Mouse (Mus musculus): Measurements from ENCODE around the gene Lmtk2. TPM values are rescaled to one million over a fixed set of nuclear protein-coding genes. Genes with fewer than 3 reads are reported as not detected.
A peak's percentile ranks its signal among the peaks of the same experiment; 100 is the strongest.

Gene Lmtk2
- polyA plus RNA-seq, 1 experiment from 2014 or later: 4.9 TPM

DNA sequence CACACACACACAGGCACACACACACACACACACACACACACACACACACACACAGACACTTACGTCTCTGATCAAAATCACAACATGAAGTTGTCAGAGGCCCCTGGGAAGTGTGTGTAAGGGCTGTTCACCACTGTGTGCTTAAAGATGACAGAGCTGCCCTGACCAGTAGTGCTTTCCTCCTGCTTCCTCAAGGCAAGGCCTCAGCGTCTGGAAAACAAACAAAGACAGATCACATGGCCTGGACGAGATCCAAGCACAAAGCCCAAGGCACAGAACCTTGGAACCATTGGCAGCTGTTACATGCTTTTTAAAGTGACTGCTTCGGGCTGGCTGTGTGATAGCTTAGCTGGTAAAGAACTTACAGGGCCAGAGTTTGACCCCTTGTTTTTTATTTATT is 58.4 kb downstream of the Lmtk2 start:
- no peak for TF ChIP-seq CTCF (IDR thresholded peaks at IDR 0.05; ENCODE audit: low read depth)
- peak; percentile 71 for DNase-seq (ENCODE audit: low spot score)
- WGBS: 23% methylated on average over 4 of the region's 4 CpGs

DNA sequence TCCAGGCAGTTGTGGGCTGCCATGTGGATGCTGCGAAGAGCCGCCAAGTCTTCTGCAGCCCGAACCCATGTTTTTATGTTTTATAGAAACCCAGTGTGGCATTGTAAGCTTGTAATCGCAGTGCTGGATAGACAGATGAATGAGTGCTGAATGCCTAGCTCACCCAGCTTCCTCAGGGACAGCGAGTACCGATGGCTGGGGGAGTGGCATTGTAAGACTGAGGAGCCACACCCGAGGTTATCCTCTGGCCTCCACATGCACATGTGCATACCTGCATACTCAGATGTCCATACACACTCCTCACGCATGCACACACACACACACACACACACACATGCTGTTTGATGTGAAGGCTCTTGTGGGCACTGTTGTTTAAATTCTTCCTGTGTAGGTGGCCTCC is 58.9 kb downstream of the Lmtk2 start:
- H3K4me3 ChIP-seq (replicated peaks; ENCODE audit: low read depth, low read length): no peak overlapping the region
- 90% methylated on average over 8 of the region's 8 CpGs for WGBS
- no peak overlapping the region for H3K4me2 ChIP-seq (ENCODE audit: low read length)
- H3K9me3 ChIP-seq (replicated peaks; ENCODE audit: low read length): no peaks in the 10 kb centered on the region
- ATAC-seq (replicated peaks; ENCODE audit: low FRiP score, low read depth): no peak
- TF ChIP-seq CTCF (IDR thresholded peaks at IDR 0.05; ENCODE audit: low read depth): no peak
- H3K27ac ChIP-seq: no peak overlapping the region
- H3K9ac ChIP-seq (ENCODE audit: low read depth, low read length): no peak overlapping the region
- no peak for DNase-seq (ENCODE audit: low spot score)
- H3K36me3 ChIP-seq (ENCODE audit: insufficient read depth, low read length): peaks cover 6% of the 10 kb centered on the region; the same call in 1 of the 2 replicates
- no peaks in the 10 kb centered on the region for H3K4me1 ChIP-seq (replicated peaks; ENCODE audit: insufficient read depth, low read length)
- H3K27me3 ChIP-seq (ENCODE audit: insufficient read depth, low read length): no peaks in the 10 kb centered on the region

More for the DNA sequence above, 58.4 kb downstream of the Lmtk2 start:
- H3K27ac ChIP-seq: peak overlapping the region; percentile 26; the same call in 1 of the 2 replicates
- H3K27me3 ChIP-seq (ENCODE audit: insufficient read depth, low read length): no peaks in the 10 kb centered on the region
- ATAC-seq (replicated peaks; ENCODE audit: low FRiP score, low read depth): peak; percentile 54; the same call in 1 of the 2 replicates
- no peak overlapping the region for H3K4me3 ChIP-seq (replicated peaks; ENCODE audit: low read depth, low read length)
- H3K36me3 ChIP-seq (ENCODE audit: insufficient read depth, low read length): peaks cover 6% of the 10 kb centered on the region; the same call in 1 of the 2 replicates
- H3K4me2 ChIP-seq (ENCODE audit: low read length): no peak overlapping the region
- H3K9ac ChIP-seq (ENCODE audit: low read depth, low read length): no peak overlapping the region
- no peaks in the 10 kb centered on the region for H3K4me1 ChIP-seq (replicated peaks; ENCODE audit: insufficient read depth, low read length)
- H3K9me3 ChIP-seq (replicated peaks; ENCODE audit: low read length): no peaks in the 10 kb centered on the region

DNA sequence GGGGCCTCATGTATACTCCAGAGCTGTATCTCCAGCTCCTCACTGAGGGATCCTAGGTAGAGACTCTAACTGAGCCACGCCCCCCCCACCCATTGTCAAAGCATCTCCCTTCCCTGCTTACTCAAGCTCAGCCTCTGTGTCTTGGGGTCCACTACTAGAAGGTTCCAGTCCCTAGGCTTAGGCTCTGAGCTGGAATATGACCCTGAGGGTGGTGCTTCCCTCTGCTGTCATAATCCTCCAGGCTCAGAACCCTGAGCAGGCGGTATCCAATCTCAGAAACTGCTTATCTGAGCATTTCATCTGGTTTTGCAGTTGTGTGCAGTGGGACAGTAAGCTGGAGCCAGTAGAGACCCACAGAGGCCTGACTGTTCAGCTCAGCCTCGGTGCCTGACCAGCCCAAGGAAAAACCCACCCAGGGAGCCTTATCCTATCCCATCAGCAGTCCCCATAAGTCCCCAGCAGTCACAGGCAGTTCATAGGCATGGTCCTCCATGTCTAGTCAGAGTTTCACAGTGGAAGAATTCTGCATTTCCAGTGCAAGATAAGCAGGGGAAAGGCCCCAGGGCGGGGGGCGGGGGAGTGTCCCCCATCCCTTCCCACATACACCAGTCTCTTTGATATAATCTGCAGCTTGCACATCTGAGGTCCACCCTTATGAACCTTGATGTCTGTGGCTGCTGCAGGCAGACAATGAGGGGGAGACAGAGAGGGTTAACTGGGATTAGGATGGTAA is 62.0 kb downstream of the Lmtk2 start:
- Histone ChIP-seq H3K9ac (ENCODE audit: low read depth, low read length) (no peak overlapping the region), H3K27ac (peak overlapping the region; percentile 79), H3K4me2 (ENCODE audit: low read length) (no peak overlapping the region), H3K4me1 (replicated peaks; ENCODE audit: insufficient read depth, low read length) (no peaks in the 10 kb centered on the region), H3K36me3 (ENCODE audit: insufficient read depth, low read length) (peaks cover 10% of the 10 kb centered on the region; the same call in 1 of the 2 replicates), H3K27me3 (ENCODE audit: insufficient read depth, low read length) (no peaks in the 10 kb centered on the region), H3K4me3 (replicated peaks; ENCODE audit: low read depth, low read length) (no peak overlapping the region), H3K9me3 (replicated peaks; ENCODE audit: low read length) (no peaks in the 10 kb centered on the region)
- ATAC-seq (replicated peaks; ENCODE audit: low FRiP score, low read depth) (peak; percentile 55; the same call in 1 of the 2 replicates), DNase-seq (ENCODE audit: low spot score) (no peak)
- TF ChIP-seq CTCF (IDR thresholded peaks at IDR 0.05; ENCODE audit: low read depth): no peak
- 69% methylated on average over 5 of the region's 5 CpGs for WGBS

DNA sequence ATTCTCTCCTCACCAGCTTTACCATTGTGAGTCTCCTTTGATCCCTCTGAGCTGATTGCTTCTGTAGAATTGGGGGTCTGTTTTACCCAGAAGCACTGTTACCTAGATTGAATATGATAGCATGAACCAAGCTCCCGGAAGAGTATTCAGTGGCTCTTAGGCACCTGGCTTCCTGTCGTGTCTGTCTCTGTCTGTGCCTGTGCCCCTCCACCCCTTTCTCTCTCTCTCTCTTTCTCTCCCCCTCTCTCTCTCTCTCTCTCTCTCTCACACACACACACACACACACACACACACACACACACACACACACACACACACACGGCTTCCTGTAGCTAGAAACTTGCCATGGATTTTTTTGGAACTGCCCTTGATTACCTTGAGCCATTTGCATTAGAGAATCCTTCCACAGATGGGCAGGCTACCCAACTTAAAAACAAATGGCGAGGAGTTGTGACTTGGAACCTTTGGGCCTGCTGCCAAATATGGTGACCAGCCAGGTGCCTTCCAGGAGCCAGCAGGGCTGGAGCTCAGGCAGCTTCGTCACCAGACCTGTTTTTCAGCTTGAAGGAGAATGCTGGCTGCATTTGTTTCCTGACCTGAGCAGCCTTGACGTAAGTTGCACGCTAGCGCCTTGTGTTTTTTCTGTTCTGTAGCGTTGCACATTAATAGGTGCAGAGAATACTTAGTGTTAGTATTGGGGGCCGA is 62.7 kb downstream of the Lmtk2 start:
- H3K4me1 ChIP-seq (replicated peaks; ENCODE audit: insufficient read depth, low read length): no peaks in the 10 kb centered on the region
- no peaks in the 10 kb centered on the region for H3K9me3 ChIP-seq (replicated peaks; ENCODE audit: low read length)
- H3K4me3 ChIP-seq (replicated peaks; ENCODE audit: low read depth, low read length): no peak overlapping the region
- no peaks in the 10 kb centered on the region for H3K27me3 ChIP-seq (ENCODE audit: insufficient read depth, low read length)
- peak; percentile 79; the same call in 1 of the 2 replicates for ATAC-seq (replicated peaks; ENCODE audit: low FRiP score, low read depth)
- peaks cover 6% of the 10 kb centered on the region; the same call in 1 of the 2 replicates for H3K36me3 ChIP-seq (ENCODE audit: insufficient read depth, low read length)
- WGBS: 58% methylated on average over 10 of the region's 10 CpGs
- no peak overlapping the region for H3K9ac ChIP-seq (ENCODE audit: low read depth, low read length)
- DNase-seq (ENCODE audit: low spot score): peak; percentile 25
- H3K4me2 ChIP-seq (ENCODE audit: low read length): no peak overlapping the region
- no peak for TF ChIP-seq CTCF (IDR thresholded peaks at IDR 0.05; ENCODE audit: low read depth)
- peak overlapping the region; percentile 79 for H3K27ac ChIP-seq

DNA sequence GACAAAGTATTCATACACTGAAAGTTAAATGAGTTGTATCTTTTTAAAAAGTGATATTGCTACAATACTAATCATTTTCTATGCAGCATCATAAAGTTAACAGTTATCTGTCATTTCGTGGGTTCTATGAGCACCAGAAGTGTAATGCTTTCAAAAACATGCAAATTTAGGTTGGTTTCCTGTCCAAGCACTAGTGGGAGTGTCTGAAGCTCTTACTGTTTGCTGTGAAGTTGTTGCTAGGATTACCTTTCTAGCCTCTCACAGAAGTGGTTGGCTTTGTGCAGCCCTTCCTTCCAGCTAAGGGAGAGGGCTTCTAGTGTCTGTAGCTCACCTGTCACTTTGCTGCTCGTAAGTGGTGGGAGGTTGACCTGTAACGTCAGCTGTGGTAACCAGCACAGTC is 65.5 kb downstream of the Lmtk2 start:
- no peak for TF ChIP-seq CTCF (IDR thresholded peaks at IDR 0.05; ENCODE audit: low read depth)
- Histone ChIP-seq H3K4me3 (replicated peaks; ENCODE audit: low read depth, low read length) (no peak overlapping the region), H3K27me3 (ENCODE audit: insufficient read depth, low read length) (no peaks in the 10 kb centered on the region), H3K4me2 (ENCODE audit: low read length) (no peak overlapping the region), H3K4me1 (replicated peaks; ENCODE audit: insufficient read depth, low read length) (no peaks in the 10 kb centered on the region), H3K9me3 (replicated peaks; ENCODE audit: low read length) (no peaks in the 10 kb centered on the region), H3K36me3 (ENCODE audit: insufficient read depth, low read length) (peaks cover 6% of the 10 kb centered on the region; the same call in 1 of the 2 replicates), H3K27ac (no peak overlapping the region), H3K9ac (ENCODE audit: low read depth, low read length) (no peak overlapping the region)
- ATAC-seq (replicated peaks; ENCODE audit: low FRiP score, low read depth): no peak
- DNase-seq (ENCODE audit: low spot score): no peak
- 73% methylated on average over 3 of the region's 3 CpGs for WGBS

DNA sequence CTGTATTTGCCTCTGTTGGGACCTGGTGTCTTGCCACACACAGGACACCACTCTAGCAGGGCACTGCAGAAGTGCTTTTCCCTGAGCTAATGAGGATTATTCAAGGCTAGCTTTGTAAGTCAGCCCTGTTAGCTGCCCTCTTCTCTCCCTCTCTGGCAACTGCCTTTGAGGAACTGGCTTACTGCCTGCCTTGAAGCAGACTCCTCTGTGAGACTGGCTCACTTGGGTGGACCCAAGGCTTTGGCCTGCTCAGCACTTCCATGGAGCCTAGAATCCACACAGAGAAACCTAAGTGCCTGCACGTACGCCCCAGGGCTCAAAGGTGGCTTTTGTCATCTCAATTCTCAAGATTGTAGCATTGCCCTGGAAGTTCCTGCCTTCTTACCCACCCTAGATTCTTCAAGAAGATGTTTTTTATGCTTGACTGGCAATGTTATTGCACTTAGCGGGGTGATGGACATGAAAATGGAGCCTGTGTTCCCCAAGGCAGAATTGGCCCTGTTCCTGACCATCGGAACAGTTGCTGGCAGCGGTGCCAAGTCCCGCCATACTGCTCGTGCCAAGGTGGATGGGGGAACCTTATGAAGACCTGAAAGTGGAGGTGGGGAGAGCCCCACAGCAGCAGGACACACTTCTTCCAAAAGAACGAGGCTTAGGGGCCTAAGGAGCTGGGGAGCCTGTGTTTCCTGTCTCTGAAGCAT is 69.2 kb downstream of the Lmtk2 start:
- ATAC-seq (replicated peaks; ENCODE audit: low FRiP score, low read depth): no peak

More for the DNA sequence above, 69.2 kb downstream of the Lmtk2 start:
- no peaks in the 10 kb centered on the region for H3K9me3 ChIP-seq (replicated peaks; ENCODE audit: low read length)
- H3K36me3 ChIP-seq (ENCODE audit: insufficient read depth, low read length): peaks cover 23% of the 10 kb centered on the region; the same call in 1 of the 2 replicates
- no peak overlapping the region for H3K4me2 ChIP-seq (ENCODE audit: low read length)
- H3K9ac ChIP-seq (ENCODE audit: low read depth, low read length): no peak overlapping the region
- DNase-seq (ENCODE audit: low spot score): no peak
- TF ChIP-seq CTCF (IDR thresholded peaks at IDR 0.05; ENCODE audit: low read depth): no peak
- no peaks in the 10 kb centered on the region for H3K4me1 ChIP-seq (replicated peaks; ENCODE audit: insufficient read depth, low read length)
- 0 out of 2 replicates have a peak overlapping the region, but pooled peaks have one; percentile 19 for H3K27ac ChIP-seq
- no peaks in the 10 kb centered on the region for H3K27me3 ChIP-seq (ENCODE audit: insufficient read depth, low read length)
- WGBS: 72% methylated on average over 8 of the region's 8 CpGs
- no peak overlapping the region for H3K4me3 ChIP-seq (replicated peaks; ENCODE audit: low read depth, low read length)

Measured in kidney, postnatal 0 days (tissue).